Mouse (Mus musculus) lung, postnatal 0 days (tissue): ENCODE measurements at regions not wholly inside any gene's neighbourhood (a gene's known extent, or its start where the extent isn't known, plus 50 kb on each side); places are given as distances from the start of the nearest gene placed in this dataset.

Source experiments
- CTCF ChIP-seq: IDR thresholded peaks from 2 replicates; pipeline ENCODE4 v1.5.1; 2016; ENCODE audit warnings: antibody characterized with exemption, mild to moderate bottlenecking
- EP300 ChIP-seq: IDR thresholded peaks from 2 replicates; pipeline ENCODE4 v1.6.1; 2016; ENCODE audit warnings: antibody characterized with exemption, mild to moderate bottlenecking, control low read depth

- TF ChIP-seq CTCF (no peak), EP300 (no peak)
These were observed 119.6 kb downstream of the Cyld start for GRCm38 (mm10) chr8:88816461-88816860.
